Mouse (Mus musculus) fat pad, adult 2 months (tissue): Measurements from ENCODE around the gene D230025D16Rik.

Experiments used
- DNase-seq: peaks from one replicate; pipeline ENCODE4 v3.0.0-alpha.2; 2011; ENCODE audit warnings: low read depth, low spot score; ENCODE audit errors: extremely low read depth

D230025D16Rik gene

DNA sequence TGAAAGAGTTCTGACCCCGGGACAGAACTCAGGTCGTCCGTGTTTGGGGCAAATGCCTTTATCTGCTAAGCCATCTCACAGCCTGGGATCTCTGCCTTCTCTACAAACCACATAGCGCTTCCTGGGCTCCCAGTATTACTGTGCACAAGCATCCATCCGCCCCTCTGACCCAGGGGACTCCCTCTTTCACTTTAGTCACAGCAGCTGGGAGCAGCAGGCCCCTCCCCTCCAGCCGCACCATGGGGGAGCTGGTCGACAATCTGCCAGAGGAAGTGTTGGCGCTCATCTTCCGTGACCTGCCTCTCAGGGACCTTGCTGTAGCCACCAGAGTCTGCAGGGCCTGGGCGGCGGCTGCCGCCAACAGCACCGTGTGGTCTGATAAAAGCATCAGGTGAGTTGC lies 41.8 kb downstream of the D230025D16Rik start:
- no peak for DNase-seq

DNA sequence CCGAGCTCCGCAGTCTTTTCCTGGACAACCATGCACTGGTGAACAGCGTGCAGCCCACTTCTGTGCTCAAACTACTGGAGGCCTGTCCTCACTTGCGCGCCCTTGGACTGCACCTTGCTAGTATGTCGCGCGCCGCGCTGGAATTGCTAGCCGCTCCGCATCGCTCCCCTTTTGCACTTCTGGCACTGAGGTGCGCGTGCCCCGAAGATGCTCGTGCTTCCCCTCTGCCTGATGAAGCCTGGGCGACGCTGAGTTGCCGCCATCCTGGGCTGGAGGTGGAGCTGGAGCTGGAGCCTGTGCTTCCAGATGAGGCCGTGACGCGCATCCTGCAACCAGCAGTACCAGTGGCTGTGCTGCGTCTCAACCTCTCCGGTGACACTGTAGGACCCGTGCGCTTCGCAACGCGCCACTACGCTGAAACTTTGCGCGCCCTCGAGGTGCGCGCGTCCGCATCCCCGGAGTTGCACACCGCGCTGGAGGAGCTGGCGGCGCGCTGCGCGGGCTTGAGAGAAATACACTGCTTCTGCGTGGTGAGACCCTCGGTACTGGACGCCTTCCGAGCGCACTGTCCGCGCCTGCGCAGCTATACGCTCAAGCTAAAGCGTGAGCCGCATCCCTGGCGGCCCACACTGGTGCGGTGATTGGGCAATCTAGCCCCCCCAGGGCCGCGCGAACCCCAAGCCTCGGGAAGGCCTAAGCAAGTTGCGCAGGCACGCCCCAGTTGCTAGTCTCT lies 43.6 kb downstream of the D230025D16Rik start:
- no peak for DNase-seq

DNA sequence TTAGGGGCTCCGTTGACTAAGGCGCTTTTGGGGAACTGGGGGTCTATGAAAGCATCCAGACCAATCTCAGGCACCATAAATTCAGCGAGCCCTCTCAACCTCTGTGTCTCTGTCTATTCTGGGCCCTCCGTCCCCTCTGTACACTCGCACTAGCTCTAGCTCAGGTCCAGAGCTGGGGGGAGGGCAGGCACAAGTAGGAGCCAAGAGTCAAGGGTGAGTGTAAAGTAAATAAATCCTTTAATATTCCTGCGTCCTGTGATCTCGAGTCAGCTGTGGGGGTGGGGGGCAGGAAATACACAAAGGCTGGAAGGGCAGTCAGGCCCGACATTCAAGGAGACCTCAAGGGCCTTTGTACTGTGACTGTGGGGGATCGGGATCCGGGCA lies 44.1 kb downstream of the D230025D16Rik start:
- DNase-seq = no peak

DNA sequence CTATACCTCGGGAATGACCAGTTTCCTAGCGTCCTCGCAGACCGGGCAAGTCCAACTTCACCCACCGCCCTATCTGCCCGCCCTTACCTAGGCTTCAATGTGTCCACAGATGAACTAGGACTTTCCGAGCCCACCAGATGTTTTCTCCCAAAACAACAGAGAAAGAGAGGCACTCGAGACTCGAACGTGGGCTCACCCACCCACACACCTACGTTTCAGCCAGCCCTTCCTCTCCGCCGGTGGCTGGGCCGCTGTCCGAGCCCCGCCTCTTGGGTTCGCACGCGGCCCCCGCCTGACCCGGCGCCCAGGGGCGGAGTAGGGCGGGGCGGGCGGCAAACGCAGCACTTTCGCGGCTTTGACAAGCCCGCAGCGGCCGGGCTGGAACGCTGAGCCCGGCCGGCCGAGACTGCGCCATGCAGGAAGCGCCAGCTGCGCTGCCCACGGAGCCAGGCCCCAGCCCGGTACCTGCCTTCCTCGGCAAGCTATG lies 44.6 kb downstream of the D230025D16Rik start, which contains the start of gene Hsf4:
Hsf4 (plus strand) TSS at position 341 of the 487 bp plus-strand sequence.
- DNase-seq = no peak

DNA sequence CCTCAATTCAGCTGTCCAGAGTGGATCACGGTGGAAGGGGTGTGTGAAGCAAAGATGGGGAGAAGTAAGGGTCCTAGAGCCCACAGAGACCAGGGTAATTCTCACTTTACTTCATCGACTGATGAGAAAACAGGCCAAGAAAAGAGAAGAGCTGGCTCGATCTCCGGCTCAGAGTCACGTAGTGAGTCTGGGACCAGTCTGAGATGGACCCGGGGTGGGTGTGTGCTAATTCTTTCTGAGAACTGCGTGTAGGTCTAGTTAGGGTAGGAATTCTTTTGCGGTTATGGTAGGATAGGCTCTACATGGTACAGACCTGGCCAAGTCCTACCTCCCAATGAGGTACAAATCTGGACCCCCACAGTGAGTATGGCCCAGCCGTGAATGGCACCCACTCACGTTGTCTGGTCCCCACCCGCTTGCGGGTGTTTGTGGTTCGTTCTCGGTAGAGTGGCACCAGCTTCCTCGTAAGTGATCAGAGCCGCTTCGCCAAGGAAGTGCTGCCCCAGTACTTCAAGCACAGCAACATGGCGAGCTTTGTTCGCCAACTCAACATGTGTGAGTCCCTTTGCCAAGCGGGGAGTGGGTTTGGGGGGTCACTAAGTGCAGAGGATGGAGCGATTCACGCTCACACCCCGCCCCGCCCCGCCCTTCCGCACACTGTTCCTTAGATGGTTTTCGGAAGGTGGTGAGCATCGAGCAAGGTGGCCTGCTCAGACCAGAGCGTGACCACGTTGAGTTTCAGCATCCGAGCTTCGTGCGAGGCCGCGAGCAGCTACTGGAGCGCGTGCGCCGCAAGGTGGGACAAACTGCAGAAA lies 45.4 kb downstream of the D230025D16Rik start:
- no peak for DNase-seq

DNA sequence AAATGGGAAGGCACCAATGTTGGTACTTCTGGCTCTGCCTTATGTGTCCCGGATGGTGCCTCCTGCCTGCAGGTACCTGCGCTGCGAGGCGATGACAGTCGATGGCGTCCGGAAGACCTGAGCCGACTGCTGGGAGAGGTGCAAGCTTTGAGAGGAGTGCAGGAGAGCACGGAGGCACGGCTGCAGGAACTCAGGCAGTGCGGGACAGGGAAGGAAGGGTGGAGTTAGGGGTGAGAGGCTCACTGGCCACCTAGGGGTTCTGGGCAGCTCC lies 45.9 kb downstream of the D230025D16Rik start:
- no peak for DNase-seq

DNA sequence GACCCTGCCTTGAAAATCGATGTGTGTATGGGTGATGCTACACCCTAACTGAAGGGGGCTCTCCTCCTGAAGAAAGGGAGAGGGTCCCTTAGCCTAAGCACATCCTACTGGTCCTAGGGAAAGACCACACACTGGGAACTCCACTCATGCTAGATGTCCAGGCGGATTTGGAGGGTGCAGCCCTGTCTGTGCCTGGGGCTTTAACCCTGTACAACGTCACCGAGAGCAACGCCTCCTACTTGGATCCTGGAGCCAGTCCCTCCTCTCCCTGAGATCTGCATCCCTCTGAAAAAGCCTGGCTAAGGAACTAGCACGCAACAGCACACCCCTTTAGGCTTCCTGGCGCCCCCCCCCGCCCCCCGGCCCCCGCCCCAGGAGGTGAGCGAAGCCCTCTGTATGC lies 50.4 kb downstream of the D230025D16Rik start:
- DNase-seq = no peak

DNA sequence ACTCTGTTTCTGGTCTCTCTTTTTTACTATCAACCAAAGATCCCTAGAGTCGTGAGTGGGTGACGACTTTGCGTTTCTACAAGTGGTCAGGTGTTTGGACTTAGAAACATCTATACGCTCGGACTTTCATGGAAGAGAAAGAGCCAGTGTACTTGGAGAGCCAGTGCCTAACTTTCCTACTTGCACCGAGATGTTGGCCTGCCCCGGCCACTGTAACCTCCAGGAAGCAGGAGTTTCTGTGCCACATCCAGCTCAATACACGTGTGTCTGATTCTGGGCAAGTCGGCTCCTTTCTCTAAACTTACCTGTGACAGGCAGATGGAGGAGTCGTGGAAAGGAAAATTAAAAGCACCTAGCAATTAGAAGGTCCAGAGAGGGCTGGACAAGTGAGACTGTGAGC lies 50.9 kb downstream of the D230025D16Rik start, which contains the start of gene Nol3:
Nol3 (plus strand) TSS at position 301 of the 400 bp plus-strand sequence.
- no peak for DNase-seq

DNA sequence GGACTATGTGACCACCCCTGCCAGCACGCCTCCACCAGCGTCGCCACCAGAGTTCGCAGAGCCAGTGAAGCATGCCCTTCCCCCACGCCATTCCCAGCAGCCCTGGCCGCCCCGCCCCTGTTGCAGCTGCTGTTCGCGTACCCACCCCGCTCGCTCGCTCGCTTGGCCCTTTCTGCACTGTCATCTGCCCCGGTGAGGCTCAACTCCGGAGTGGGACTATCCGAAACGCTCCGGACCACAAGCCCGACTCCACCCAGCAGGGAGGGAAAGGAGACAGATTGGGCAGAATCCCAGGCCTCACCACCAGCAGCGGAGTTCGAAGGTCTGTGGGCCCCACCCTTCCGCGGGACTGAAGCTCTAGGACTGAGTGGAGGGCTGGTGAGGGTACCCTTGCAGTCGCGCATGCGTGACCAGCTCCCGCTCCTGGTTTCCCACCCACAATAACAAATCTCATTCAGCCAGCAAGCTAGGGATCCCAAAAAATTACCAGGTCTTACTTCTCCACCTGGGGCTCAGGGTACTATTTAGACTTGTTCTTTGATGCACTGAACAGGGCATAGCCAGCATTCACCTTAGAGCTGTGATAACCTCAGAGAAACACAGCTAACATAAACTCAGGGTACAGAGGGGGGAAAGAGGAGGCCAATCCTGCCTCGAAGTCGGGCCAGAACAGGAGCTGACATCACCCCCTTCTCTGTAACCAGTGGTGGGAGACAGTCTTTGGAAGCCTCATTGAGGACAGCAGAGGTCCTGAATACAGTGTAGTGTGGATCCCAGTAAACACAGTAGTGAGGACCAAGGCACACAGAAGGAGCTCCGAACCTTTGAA lies 51.6 kb downstream of the D230025D16Rik start:
- DNase-seq = no peak

DNA sequence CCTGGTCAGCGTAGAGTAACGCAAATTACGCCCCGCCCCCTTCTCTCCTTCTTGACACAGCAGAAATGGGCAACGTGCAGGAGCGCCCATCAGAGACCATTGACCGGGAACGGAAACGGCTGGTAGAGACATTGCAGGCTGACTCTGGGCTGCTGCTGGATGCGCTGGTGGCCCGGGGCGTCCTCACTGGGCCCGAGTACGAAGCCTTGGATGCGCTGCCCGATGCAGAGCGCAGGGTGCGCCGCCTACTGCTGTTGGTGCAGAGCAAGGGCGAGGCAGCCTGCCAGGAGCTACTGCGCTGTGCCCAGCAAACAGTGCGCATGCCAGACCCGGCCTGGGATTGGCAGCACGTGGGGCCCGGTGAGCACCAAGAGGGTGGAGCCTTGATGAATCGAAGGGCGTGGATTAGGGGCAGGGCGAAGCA lies 54.0 kb downstream of the D230025D16Rik start:
- no peak for DNase-seq

DNA sequence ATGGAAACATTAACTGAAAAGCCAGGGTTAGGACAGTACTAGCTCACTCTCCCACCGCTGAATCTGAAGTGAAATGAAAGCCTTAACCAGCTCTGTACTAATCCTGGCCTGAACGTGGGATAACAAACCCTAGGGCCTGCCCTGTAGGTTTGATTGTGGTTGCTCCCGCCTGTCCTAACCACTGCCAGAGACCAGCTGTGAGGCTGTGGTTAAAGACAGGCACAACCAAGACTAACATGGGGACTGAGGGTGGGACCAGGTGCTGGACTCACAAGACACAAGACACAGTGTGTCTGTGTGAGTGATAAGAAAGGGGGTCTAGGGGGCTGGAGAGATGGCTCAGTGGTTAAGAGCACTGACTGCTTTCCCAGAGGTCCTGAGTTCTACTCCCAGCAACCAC lies 55.6 kb downstream of the D230025D16Rik start:
- no peak for DNase-seq

DNA sequence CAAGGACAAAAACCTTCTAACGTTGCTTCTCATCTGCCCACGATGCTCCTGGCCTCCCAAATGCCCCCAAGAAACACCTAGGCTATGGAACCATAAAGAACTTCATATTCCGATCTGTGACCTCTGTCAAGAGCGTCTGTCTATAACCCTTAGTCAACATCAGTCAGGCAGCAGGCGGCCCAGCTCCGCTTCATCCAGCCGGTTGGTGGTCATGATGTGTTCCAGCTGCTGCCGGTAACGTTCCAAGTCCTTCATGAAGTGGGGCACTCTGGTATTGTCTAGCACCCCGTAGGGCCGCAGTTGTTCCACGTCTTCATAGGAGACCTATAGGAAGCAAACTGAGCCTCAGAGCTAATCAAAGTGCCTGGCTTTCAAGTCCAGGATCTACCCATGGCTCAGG lies 56.9 kb downstream of the D230025D16Rik start:
- DNase-seq = no peak

DNA sequence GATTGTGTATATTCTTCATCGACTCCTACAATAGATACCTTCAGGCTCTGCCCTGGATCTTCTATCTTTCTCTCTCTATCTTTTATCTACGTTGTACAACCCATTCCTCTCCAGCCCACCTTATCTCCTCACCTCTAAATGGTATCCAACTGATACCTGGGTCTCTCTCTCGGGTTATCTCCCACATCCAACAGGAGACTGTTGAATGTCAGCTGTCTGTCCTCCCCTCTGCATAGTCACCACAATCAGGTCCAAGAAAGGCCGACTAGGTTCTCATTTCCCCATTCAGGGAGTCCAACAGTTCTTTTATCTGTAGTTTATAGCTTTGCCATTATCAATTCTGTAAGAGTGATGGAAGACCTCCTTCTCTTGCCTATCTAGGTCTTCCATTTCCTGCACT lies 57.3 kb downstream of the D230025D16Rik start:
- DNase-seq = no peak

DNA sequence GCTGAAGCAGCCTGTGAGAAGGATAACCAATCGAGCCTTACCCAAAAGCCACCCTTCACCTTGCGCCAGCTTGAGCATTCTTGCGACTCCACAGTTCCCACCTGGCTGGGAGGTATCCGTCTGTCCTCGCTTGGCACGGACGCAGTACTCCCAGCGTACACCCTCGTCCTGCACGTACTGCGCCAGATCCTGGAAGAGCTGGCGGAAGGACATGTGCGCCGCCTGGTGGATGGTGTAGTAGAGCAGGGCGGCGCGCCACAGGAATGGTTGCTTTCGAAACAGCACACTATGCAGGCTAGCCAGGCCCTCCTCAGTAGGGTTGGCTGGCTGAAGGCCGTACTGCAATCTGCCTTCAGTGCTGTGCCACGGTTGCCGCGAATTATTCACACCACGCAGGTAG lies 58.1 kb downstream of the D230025D16Rik start:
- DNase-seq = no peak

DNA sequence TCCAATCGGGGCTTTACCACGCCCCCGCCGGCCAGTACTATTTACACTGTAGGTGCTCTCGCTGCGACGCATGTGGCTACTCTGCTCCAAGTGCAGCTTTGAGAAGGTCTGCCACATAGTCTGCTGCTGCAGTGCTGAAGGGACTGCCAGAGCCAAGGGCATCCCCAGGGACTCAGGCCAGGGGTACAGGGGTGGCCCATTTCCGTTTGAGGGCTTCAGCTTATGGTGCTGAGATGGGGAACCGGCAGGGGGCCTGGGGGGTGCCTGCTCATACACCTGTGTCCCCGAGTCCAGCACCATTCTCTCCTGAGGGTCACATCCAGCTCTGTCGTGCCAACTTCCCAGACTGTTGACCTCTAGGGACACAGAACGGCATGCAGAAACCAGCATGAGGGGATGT lies 60.6 kb downstream of the D230025D16Rik start:
- no peak for DNase-seq

DNA sequence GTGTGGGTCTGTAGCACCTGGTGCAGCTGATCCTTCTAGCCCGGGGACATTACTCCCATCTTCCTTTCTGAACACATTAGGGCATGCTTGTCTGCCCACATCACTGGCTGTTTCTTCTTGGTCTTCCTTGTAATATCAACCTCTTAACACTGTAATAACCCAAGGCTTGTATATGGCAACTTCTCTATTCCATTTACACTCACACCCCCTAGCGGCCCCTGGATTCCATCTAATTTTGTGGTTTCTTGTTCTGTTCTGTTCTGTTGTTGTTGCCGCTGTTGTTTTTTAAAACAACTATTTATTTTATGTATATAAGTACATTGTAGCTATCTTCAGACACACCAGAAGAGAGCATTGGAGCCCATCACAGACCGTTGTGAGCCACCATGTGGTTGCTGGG lies 62.0 kb downstream of the D230025D16Rik start:
- no peak for DNase-seq

DNA sequence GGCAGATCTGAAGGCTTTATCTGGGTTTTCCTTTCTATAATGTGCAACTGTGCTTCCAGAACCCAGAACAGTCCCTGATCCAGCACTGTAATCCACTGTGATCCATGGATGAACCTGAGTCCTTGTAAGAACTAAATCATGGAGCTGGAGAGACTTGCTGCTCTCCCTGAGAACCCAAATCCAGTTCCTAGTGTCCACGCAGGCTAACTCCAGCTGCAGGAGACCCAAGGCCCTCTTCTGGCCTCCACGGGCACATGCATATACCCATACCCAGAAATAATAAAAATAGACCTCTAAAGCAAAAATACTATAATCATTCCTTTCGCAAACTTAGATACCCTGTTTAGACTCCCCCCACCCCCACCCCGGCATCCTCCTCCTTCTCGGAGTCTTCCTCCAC lies 63.3 kb downstream of the D230025D16Rik start:
- DNase-seq = no peak

DNA sequence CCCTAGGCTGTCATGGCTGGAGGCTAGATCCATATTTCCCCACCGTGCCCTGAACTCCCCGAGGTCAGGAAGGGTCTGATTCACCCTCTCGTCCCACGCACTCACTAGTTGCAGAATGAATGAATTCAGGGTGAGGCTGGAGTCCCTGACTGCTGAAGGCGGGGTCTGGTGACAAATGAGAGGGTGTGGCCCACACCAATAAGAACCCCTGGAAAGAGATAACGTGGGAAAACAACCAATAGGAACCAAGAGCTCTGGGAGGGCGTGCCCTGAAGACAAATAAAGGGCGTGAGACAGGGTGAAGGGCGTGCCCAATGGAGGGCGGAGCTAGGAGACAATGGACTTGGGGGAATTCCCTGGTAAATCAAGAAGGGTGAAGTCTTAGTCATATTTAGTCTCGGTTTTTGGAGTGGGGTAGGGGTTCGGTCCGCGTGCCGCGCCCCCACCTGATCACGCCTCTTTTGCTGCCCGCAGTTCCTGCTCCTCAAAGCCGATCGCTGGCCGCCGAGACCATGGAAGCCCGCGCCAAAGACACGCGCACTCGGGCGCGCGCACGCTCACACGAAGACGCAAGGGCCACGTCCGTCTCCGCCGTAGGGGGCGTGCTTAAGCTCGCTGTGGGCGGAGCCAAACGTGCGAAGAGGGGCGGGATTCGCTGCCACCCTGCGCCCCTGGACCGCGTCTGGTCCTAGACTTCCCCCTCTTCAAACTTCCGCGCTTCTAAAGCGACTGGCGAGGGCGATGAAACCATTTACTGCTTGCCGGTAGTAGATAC lies 64.2 kb downstream of the D230025D16Rik start:
- peak; percentile 84 for DNase-seq

DNA sequence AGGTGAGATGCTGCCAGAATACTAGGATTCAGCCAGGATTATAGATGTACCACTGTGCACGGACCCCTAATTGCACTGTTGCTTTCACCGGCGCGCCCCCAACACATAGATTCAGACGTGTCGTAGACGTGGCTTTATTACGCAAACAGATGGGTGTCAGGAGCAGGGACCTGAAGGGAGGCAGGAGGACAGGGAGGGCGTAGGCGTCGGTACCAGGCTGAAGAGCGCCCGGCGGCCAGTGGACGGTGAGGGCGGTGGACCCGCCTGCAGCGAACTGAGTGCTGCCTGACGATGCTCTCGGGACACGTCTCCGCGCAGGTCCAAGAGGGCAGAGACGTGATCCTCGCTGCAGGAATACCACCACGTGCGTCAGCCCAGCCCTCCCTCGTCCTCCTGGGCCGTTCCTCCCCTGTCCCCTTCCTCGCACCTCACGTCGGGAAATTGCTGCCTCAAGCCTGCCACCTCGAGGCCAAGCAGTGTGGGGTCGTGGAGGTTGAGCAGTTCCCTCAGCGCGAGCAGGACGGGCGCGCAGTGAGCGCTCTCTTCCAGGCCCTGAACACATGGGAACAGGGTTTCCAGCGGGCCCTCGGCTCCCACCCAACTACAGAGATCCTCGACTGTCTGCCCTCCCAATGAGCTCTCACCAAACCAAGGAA lies 65.0 kb downstream of the D230025D16Rik start, which contains the start of gene 4931428F04Rik:
4931428F04Rik (minus strand) TSS at position 60 of the 656 bp plus-strand sequence.
- no peak for DNase-seq
